Mouse (Mus musculus) lung, adult 2 months (tissue): ENCODE measurements around the gene Sh3gl2. TPM values are rescaled to one million over a fixed set of nuclear protein-coding genes. Genes with fewer than 3 reads are reported as not detected.

ENCODE experiments used
- DNase-seq: peaks from one replicate; pipeline ENCODE4 v3.0.0; 2022
- H3K4me1 ChIP-seq: fragments of 200-500 bp; 2 replicates; pipeline ENCODE4 v1.6.1; 2011; ENCODE audit warnings: low read length; ENCODE audit not compliant: control insufficient read depth, insufficient read depth
- H3K4me3 ChIP-seq: fragments of 200-500 bp; replicated peaks from 2 replicates; pipeline ENCODE3; 2011; ENCODE audit warnings: low read depth, mild to moderate bottlenecking, control low read depth, low read length; ENCODE audit errors: extremely low read depth
- CTCF ChIP-seq: fragments of 200-500 bp; IDR thresholded peaks from 2 replicates; pipeline ENCODE4 v1.5.1; 2011; ENCODE audit warnings: mild to moderate bottlenecking, low read length, control low read depth; ENCODE audit not compliant: insufficient read depth
- POLR2A ChIP-seq: fragments of 200-500 bp; IDR thresholded peaks from 2 replicates; pipeline ENCODE4 v1.6.1; 2011; ENCODE audit warnings: low read depth, mild to moderate bottlenecking, control low read depth, low read length, borderline replicate concordance; ENCODE audit errors: extremely low read depth
- WGBS: fragments of 180-500 bp; shearing (Covaris S2); methylation state at CpG from one replicate; pipeline ENCODE4 v1.1.7; 2018; 5-methylcytosine and 5-hydroxymethylcytosine counted together
- polyA plus RNA-seq: library from polyadenylated mRNA; depleted of rRNA; stranded (reverse); fragments of >200 nt; gene quantifications from 2 replicates; pipeline ENCODE4 v1.2.3, GENCODE M21; 2012

The Sh3gl2 gene
- polyA plus RNA-seq, 1 experiment: 2.9 TPM

DNA sequence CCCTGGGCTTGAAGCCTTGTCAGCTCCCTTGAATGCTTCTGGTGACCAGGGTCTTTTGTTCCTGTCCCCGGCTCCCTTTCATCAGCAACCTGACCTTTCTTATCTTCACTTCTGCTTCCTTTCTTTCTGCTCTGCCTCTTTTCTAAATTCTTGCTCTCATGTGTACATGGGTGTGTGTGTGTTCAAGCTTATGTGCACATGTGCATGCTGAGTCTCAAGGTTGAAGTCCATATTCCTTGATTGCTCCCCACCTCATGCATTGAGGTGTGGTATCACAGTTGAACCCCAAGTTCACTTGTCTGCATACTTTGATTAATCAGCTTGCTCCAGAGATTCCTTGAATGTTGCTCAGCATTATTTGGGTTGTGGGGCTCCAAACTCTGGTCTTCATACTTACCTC, 85.1 kb downstream of the Sh3gl2 start:
- no peaks in the 10 kb centered on the region for H3K4me1 ChIP-seq
- TF ChIP-seq CTCF (no peak), POLR2A (no peak)
- WGBS: 76% methylated on average over 1 of the region's 1 CpGs
- H3K4me3 ChIP-seq: no peak overlapping the region
- DNase-seq: no peak

DNA sequence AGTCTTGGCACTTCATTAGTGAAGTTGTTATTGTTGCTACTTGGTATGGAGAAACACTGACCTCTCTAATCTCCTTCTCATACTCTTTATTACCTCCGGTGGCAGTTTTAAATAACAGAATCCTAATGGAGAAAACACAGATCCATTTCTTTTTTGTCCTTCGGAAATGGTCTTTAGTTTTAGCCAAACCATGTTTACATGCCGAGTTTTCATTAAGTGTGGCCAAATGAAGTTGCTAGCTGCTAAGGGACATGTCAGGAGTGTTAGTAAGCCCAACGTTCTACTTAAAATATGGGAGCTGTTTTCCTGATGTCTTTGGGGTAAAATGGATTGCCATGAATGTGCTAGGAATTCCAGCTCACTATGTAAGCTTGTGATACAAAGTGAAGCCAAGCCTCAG, 86.4 kb downstream of the Sh3gl2 start:
- Histone ChIP-seq H3K4me1 (no peaks in the 10 kb centered on the region), H3K4me3 (no peak overlapping the region)
- DNase-seq: no peak
- 65% methylated on average over 4 of the region's 4 CpGs for WGBS
- TF ChIP-seq POLR2A: no peak
- no peak for TF ChIP-seq CTCF

DNA sequence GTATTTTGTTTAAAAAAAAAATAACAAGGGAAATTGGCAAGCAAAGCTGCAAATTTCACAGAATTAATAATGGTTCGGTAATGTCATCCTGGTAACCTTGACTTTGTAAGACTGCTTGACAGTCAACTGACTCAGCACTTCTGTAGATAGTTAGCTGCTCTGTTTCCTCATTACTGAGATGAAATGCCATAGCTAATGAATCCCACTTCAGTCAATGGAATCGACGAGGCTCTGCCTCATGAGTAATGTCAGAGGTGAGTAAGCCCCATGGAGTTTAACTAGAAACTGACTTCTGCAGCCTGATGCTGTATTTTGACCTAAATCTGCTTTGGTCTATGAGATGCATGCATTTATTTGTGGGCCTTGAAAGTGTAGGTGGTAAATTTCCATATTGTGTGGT, 88.4 kb downstream of the Sh3gl2 start:
- WGBS: 86% methylated on average over 3 of the region's 3 CpGs
- DNase-seq: no peak
- Histone ChIP-seq H3K4me3 (no peak overlapping the region), H3K4me1 (no peaks in the 10 kb centered on the region)
- no peak for TF ChIP-seq POLR2A
- no peak for TF ChIP-seq CTCF

DNA sequence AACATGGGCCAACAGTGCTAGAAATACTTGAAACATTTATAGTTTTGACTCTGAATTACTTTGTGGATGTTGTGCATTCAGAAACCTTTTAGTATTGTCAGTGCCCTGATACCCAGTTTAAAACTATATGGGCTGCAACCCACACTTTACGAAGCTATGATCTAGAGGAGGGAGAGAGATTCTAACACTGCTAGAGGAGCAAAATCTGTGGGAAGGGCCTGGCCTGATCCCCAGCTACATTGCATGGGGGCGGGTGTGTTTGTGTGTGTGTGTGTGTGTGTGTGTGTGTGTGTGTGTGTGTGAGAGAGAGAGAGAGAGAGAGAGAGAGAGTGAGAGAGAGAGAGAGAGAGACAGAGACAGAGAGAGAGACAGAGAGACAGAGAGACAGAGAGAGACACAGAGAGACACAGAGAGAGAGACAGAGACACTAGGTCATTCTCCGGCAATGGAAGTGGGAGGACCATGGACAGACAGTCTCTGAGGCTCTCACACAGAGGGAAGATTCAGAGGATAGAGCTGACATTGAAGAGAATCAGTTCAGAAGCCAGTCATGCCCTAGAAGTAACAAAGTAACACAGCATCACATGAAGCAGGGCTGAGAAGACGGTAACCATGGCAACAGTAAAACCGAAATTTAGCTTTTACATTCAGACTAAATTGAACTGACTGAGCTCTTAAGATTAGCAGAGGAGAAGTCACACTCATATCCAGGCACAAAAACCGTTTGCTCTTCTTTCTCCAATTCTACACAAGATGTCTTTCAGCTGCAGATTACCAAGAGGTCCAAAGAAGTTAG, 95.9 kb downstream of the Sh3gl2 start:
- no peak for DNase-seq
- no peak overlapping the region for H3K4me3 ChIP-seq
- no peak for TF ChIP-seq CTCF
- no peak for TF ChIP-seq POLR2A
- 85% methylated on average over 6 of the region's 6 CpGs for WGBS
- H3K4me1 ChIP-seq: no peaks in the 10 kb centered on the region; the same call in none of the 2 replicates

DNA sequence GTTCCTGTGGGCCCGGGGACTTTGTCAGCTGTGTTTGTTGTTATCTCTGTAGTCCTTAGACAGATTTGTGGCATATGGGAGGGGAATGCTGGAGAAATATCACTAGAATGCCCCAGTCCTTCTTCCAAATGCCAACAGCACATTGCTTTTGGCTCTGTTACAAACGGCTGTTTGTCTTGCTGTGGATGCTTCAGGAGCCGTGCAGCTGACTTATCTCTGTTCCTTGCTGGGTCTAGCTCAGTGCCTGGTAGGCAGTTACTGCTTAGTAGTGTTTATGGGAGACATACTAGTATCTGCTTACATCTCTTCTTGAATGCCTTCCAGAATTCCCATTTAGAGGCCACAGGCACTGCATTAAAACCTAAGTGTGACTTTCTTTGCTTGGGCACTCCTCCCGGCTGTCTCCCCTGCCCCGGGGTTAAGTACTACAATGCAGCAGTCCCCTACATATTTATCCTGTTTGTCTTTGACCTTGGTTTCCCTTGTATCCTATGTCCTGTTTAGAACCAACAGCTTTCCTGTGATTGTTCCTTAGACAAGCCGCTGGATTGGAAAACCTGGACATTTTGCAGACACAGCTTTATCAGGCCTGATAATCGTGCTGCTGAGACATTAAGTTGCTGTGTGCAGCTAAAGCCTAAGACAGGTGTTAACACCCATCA, 101.1 kb downstream of the Sh3gl2 start:
- Histone ChIP-seq H3K4me3 (no peak overlapping the region), H3K4me1 (no peaks in the 10 kb centered on the region; the same call in none of the 2 replicates)
- TF ChIP-seq POLR2A: no peak
- TF ChIP-seq CTCF: no peak
- WGBS: 42% methylated on average over 7 of the region's 7 CpGs
- DNase-seq: peak; percentile 3

DNA sequence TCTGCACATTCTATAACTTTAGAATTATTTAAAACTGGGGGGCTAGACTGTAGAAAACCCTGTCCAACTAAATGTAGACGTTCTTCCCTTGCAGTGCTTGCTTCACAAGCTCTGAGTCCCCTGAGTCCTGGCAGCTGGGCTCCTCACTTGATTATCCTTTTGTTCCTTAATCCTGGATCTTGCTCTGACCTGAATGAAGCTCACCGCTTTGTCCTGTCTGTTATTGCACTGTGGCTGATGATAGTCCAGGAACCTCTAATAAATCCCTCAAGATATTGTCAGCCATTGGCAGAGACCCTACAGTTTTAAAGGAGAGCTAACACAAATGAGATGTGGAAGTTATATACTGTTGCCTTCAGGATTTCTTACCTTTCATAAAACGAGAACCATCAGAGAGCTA, 114.2 kb downstream of the Sh3gl2 start:
- H3K4me3 ChIP-seq: no peak overlapping the region
- no peak for TF ChIP-seq POLR2A
- no peak for TF ChIP-seq CTCF
- 70% methylated on average over 3 of the region's 3 CpGs for WGBS
- no peaks in the 10 kb centered on the region for H3K4me1 ChIP-seq
- no peak for DNase-seq

DNA sequence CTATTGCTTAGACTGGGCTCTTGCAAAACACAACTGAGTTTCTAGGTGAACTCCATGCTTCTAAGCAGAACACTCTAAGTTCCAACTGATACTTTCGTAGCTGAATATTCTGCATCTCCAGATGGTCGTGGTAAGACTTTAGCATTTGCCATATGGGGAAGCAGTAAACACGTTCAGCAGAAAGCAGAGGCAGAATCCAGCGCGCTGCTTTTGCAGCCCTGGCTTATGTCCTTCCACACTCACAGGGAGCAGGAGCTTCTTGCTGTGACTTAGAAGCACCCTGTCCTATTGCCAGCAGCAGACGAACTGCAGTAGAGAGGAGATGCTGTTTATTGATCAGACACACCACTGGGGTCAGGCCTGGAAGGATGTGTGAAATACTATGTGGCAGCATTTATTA, 120.5 kb downstream of the Sh3gl2 start:
- 88% methylated on average over 6 of the region's 6 CpGs for WGBS
- TF ChIP-seq CTCF (no peak), POLR2A (no peak)
- Histone ChIP-seq H3K4me3 (no peak overlapping the region), H3K4me1 (no peaks in the 10 kb centered on the region)
- DNase-seq: no peak

DNA sequence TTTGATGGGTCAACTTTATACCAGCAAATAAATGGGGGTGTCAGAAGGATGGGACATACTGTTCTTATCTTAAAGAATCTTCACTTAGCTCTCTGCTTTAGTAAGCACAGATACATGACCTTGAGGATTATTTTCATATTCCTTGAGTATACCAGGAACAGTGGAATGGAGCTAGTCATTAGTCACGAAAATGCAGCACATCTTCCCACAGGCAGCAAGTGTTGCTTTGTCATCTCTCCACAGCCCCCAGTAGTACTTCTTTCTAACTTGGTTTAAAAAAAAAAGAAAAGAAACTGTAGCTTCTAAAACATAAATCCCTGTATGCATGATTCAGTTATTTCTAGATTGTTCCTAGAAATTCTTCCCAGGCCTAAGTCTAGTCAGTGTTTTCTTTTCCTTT, 121.1 kb downstream of the Sh3gl2 start:
- no peak for TF ChIP-seq POLR2A
- no peak for TF ChIP-seq CTCF
- H3K4me1 ChIP-seq: no peaks in the 10 kb centered on the region
- 83% methylated on average over 1 of the region's 1 CpGs for WGBS
- H3K4me3 ChIP-seq: no peak overlapping the region
- no peak for DNase-seq

DNA sequence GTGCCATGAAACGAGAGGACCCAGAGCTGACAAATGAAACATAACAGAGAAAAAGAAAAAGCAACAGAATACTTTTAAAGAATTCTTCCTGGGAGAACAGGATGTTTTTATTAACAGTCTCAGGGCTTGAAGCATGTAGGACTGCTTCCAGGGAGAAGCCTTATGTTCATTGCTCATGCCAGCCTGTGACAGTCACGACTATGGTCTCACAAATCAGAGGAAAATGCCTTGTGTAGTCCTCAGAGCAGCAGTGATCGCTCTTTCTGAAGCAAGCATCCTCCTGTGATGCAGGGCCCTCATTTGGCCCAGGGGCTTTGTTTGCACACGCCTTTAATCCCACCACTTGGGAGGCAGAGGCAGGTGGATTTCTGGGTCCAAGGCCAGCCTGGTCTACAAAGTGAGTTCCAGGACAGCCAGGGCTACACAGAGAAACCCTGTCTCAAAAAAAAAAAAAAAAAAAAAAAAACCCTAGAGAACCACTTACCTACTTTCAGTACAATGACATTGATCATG, 129.8 kb downstream of the Sh3gl2 start:
- Histone ChIP-seq H3K4me3 (no peak overlapping the region), H3K4me1 (no peaks in the 10 kb centered on the region)
- no peak for TF ChIP-seq CTCF
- no peak for TF ChIP-seq POLR2A
- WGBS: 68% methylated on average over 4 of the region's 4 CpGs
- DNase-seq: no peak

DNA sequence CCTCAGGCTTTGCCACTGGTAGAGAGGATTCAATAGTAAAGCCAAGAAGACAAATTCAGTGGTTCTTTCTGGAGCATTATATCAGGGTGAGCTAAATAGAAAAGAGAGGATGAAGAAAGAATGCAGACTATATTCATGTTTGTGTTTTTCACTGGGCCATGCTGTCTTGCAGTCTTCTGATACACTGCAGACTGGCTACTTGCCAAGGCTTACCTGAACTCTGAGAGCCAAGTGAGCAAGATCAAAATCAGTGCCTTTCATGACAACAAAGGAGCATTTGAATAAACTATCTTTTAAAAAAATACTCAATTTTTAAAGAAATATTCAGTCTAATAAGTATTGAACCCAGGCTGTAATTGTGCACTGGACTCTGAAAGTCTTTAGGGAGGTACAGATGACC, 131.4 kb downstream of the Sh3gl2 start:
- H3K4me3 ChIP-seq: no peak overlapping the region
- TF ChIP-seq CTCF: no peak
- TF ChIP-seq POLR2A: no peak
- no peaks in the 10 kb centered on the region for H3K4me1 ChIP-seq
- DNase-seq: no peak
